Mouse (Mus musculus) ovary, adult 2 months (tissue): Measurements from ENCODE around the gene Gkn2. TPM values are rescaled to one million over a fixed set of nuclear protein-coding genes. Genes with fewer than 3 reads are reported as not detected.

Source experiments
- polyA plus RNA-seq: library from polyadenylated mRNA; depleted of rRNA; stranded (reverse); fragments of >200 nt; gene quantifications from 2 replicates; pipeline ENCODE4 v1.2.3, GENCODE M21; 2012; rRNA removed

The Gkn2 gene
- polyA plus RNA-seq: 1.4 TPM in 1 of 2 replicates, not detected in the other

GRCm38 (mm10) chr6:87373057-87373456, at the start of gene Gkn2:
Gkn2 (plus strand) TSS chr6:87373357.

GRCm38 (mm10) chr6:87335091-87335934, 37.8 kb upstream of the Gkn2 start, which contains the start of gene Antxr1:
Antxr1 (minus strand) TSS chr6:87335821.

DNA sequence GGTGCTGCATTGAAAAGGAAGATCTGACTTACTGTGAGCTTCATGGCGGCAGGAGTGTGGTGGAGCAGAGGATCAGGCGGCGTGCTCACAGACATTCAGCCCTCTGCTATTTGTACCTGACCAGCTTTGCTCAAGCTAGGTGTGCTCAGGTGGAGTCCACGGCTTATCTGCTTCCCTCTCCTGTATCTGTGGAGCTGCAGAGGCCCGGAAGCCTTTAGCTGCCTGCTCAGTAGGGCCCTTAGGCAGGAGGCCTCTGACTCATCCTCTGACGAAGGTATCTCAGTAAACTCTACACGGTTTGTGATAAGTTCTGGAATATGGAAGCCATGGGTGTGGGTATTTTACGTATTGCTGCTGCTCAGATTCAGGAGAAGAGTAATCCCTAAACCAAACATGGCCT, 22.3 kb upstream of the Gkn2 start, which contains the start of gene Gkn1:
Gkn1 (minus strand) TSS at position 114 of the 400 bp plus-strand sequence.

GRCm38 (mm10) chr6:87388877-87389276, 15.7 kb downstream of the Gkn2 start, which contains the start of gene Gkn3:
Gkn3 (minus strand) TSS chr6:87388935.

GRCm38 (mm10) chr6:87428487-87429044, 55.4 kb downstream of the Gkn2 start, which contains the start of gene Bmp10:
Bmp10 (plus strand) TSS chr6:87428994.

Other genes with a start within 250 kb of the Gkn2 start
- 24.2 and 28.3 TPM in 2 replicates for gene Antxr1, start 37.5 kb upstream of the Gkn2 start, polyA plus RNA-seq
- gene Gkn1, start 22.4 kb upstream of the Gkn2 start, polyA plus RNA-seq: 0.94 and 3.6 TPM in 2 replicates
- 2.4 and 2.6 TPM in 2 replicates for gene Gkn3, start 15.6 kb downstream of the Gkn2 start, polyA plus RNA-seq
- not detected in 2 replicates for gene Bmp10, start 55.6 kb downstream of the Gkn2 start, polyA plus RNA-seq
- 1.0 and 1.3 TPM in 2 replicates for gene Arhgap25, start 159.9 kb downstream of the Gkn2 start, polyA plus RNA-seq
- gene Prokr1, start 217.4 kb downstream of the Gkn2 start, polyA plus RNA-seq: 1.5 and 1.8 TPM in 2 replicates